Mouse (Mus musculus) limb, embryonic 12.5 days (tissue): ENCODE results near the gene Rbms3. TPM values are rescaled to one million over a fixed set of nuclear protein-coding genes. Genes with fewer than 3 reads are reported as not detected.
A peak's percentile ranks its signal among the peaks of the same experiment; 100 is the strongest.

Experiments
- ATAC-seq: fragments of 200-750 bp; cut with Nextera tagmentation; 2 replicates; pipeline ENCODE4 v1.8.0; 2017; ENCODE audit warnings: low read depth, moderate TSS enrichment; ENCODE audit not compliant: insufficient number of reproducible peaks, insufficient read depth, low FRiP score, low TSS enrichment
- H3K27ac ChIP-seq: fragments of 300-500 bp; sonication (generic); 2 replicates; pipeline ENCODE4 v1.5.1; 2016; ENCODE audit warnings: mild to moderate bottlenecking, moderate library complexity
- H3K27me3 ChIP-seq: fragments of 300-500 bp; sonication (generic); 2 replicates; pipeline ENCODE4 v1.6.1; 2016; ENCODE audit warnings: mild to moderate bottlenecking, moderate library complexity
- H3K36me3 ChIP-seq: fragments of 300-500 bp; sonication (generic); 2 replicates; pipeline ENCODE4 v1.6.1; 2016; ENCODE audit warnings: mild to moderate bottlenecking, moderate library complexity
- H3K4me1 ChIP-seq: fragments of 300-500 bp; sonication (generic); replicated peaks from 2 replicates; pipeline ENCODE4 v1.6.1; 2016
- H3K4me2 ChIP-seq: fragments of 300-500 bp; sonication (generic); 2 replicates; pipeline ENCODE4 v1.6.1; 2016; ENCODE audit warnings: mild to moderate bottlenecking, moderate library complexity
- H3K4me3 ChIP-seq: fragments of 300-500 bp; sonication (generic); replicated peaks from 2 replicates; pipeline ENCODE4 v1.5.1; 2016; ENCODE audit warnings: mild to moderate bottlenecking
- H3K9ac ChIP-seq: fragments of 300-500 bp; sonication (generic); replicated peaks from 2 replicates; pipeline ENCODE4 v1.6.1; 2016; ENCODE audit warnings: mild to moderate bottlenecking, moderate library complexity
- H3K9me3 ChIP-seq: fragments of 300-500 bp; sonication (generic); 2 replicates; pipeline ENCODE4 v1.6.1; 2016; ENCODE audit warnings: mild to moderate bottlenecking, moderate library complexity
- WGBS: fragments of 180-500 bp; shearing (Covaris S2); methylation state at CpG from one replicate; pipeline ENCODE4 v1.1.7; 2016; 5-methylcytosine and 5-hydroxymethylcytosine counted together
- polyA plus RNA-seq: library from polyadenylated mRNA; unstranded; fragments of >200 nt; fragmentation: Nextera tagmentation; extraction: Ambion mirVana; gene quantifications from 2 replicates; pipeline ENCODE4 v1.2.1, GENCODE M21; 2016

Gene Rbms3
- polyA plus RNA-seq, 1 experiment from 2014 or later = 74.3 TPM

DNA sequence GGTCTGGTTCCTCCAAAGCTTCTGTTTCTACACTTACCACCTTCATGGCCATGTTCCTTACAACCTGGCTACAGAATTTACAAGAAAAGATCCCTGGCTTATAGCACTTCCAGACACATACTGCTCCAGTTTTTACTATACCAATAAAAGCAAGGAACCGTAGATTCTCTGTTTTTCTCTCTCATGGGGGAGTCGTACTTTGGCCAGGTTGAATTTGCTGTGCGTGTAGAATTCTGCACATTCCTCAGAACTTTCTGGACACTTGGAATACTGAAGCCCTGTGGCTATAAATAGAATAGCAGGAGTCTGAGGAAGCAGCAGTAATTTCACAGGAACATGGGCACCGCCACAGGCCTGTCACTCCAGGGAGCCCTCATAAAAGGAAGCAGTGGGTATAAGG is 766.1 kb downstream of the Rbms3 start:
- ATAC-seq = no peak; the same call in 1 of the 2 replicates
- Histone ChIP-seq H3K27ac (peak overlapping the region; percentile 74), H3K4me3 (no peak overlapping the region)

DNA sequence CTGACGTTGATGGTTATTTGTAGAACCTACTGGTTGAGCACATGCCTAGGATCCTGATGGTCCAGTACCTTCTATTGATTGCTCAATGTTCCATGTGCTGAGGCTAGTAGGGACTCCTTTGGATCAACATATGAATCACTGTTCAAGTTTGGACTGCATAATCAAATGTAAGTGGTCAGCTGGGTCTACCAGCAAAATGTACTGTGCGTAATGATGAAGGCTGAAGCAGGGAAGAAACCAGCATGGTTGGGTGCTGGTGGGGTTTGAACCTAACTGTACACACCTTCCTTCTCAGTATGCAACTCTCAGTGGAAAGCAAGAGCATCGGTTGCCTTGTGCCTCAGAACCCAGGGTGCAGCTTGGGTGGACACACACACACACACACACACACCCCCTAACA is 767.4 kb downstream of the Rbms3 start:
- Histone ChIP-seq H3K36me3 (no peaks in the 10 kb centered on the region), H3K9ac (no peak overlapping the region), H3K4me3 (no peak overlapping the region), H3K4me1 (peaks cover 23% of the 10 kb centered on the region), H3K27me3 (no peaks in the 10 kb centered on the region), H3K27ac (no peak overlapping the region), H3K9me3 (no peaks in the 10 kb centered on the region), H3K4me2 (no peak overlapping the region)
- no peak for ATAC-seq
- WGBS = 92% methylated on average over 3 of the region's 3 CpGs

More for the DNA sequence above, 766.1 kb downstream of the Rbms3 start:
- no peaks in the 10 kb centered on the region for H3K36me3 ChIP-seq
- 22% methylated on average over 4 of the region's 4 CpGs for WGBS
- H3K4me2 ChIP-seq = no peak overlapping the region
- no peaks in the 10 kb centered on the region for H3K9me3 ChIP-seq
- H3K4me1 ChIP-seq = peaks cover 26% of the 10 kb centered on the region
- no peak overlapping the region for H3K9ac ChIP-seq
- H3K27me3 ChIP-seq = no peaks in the 10 kb centered on the region

DNA sequence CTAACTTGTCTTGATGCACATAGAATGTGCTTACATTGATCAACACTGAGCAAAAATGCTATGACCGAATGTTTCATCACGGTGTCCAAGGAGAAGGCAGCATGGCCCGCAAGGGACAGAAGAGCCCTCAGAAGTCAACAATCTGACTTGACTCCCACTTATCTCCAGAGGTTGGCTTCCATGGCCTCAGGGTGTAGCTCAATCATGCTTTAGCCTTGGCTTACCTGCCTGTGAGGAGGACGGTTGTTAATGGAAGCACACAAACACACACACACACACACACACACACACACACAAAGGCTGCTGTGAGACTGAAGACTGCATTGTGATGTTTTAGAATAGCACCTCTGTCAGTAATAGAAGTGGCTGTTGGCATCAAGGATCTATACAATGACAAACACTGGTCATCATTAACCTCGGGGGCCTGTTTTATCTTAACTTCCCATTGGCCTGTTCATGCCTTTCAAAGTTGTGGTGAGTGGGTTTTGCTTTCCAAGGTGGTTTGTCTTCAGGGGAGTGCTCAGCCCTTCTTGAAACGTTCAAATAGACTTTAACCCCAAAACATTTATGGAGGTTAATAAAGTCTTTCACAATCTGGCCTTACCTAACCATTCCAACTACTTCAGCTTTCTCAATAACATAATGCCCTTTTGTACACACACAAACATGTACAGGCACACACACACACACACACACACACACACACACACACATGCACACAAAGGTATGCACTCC is 771.7 kb downstream of the Rbms3 start:
- H3K27ac ChIP-seq = no peak overlapping the region
- H3K27me3 ChIP-seq = no peaks in the 10 kb centered on the region
- no peak for ATAC-seq
- H3K4me1 ChIP-seq = peaks cover 15% of the 10 kb centered on the region
- 82% methylated on average over 6 of the region's 6 CpGs for WGBS
- H3K4me3 ChIP-seq = no peak overlapping the region
- H3K4me2 ChIP-seq = no peak overlapping the region
- H3K9ac ChIP-seq = no peak overlapping the region
- no peaks in the 10 kb centered on the region for H3K36me3 ChIP-seq
- H3K9me3 ChIP-seq = no peaks in the 10 kb centered on the region

- Histone ChIP-seq H3K27ac (no peak overlapping the region), H3K4me2 (no peak overlapping the region), H3K36me3 (no peaks in the 10 kb centered on the region), H3K9ac (no peak overlapping the region), H3K27me3 (no peaks in the 10 kb centered on the region), H3K9me3 (no peaks in the 10 kb centered on the region), H3K4me1 (peaks cover 7% of the 10 kb centered on the region), H3K4me3 (no peak overlapping the region)
- WGBS = 59% methylated on average over 3 of the region's 3 CpGs
- no peak for ATAC-seq
Observed at GRCm38 (mm10) chr9:116857151-116857550, 772.6 kb downstream of the Rbms3 start.

GRCm38 (mm10) chr9:116855744-116856143 is 774.0 kb downstream of the Rbms3 start:
- Histone ChIP-seq H3K36me3 (no peaks in the 10 kb centered on the region), H3K4me2 (no peak overlapping the region), H3K9ac (no peak overlapping the region), H3K27ac (no peak overlapping the region), H3K9me3 (no peaks in the 10 kb centered on the region), H3K27me3 (no peaks in the 10 kb centered on the region), H3K4me3 (no peak overlapping the region), H3K4me1 (peaks cover 7% of the 10 kb centered on the region)
- 54% methylated on average over 3 of the region's 3 CpGs for WGBS
- ATAC-seq = no peak

DNA sequence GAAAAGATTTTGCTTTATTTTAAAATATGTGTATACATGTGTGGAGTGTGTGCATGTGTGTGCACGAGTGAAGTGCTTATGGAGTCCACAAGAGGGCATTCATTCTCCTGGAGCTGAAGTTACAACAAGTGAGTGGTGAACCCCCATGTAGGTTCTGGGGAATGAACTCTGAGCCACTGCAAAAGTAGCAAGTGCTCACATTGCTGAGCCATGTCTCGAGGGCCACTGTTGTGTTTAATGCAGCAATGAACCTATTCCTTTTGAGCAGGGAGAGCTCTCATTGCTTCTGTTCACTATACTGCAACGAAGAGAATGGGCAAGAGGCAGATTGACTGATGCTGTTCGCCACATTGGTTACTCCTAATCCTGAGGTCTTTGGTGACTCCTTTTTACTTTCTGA is 780.8 kb downstream of the Rbms3 start:
- Histone ChIP-seq H3K27me3 (no peaks in the 10 kb centered on the region), H3K4me3 (no peak overlapping the region), H3K27ac (no peak overlapping the region), H3K9me3 (no peaks in the 10 kb centered on the region), H3K4me2 (no peak overlapping the region), H3K36me3 (no peaks in the 10 kb centered on the region), H3K4me1 (peaks cover 14% of the 10 kb centered on the region), H3K9ac (no peak overlapping the region)
- no peak for ATAC-seq
- WGBS = 92% methylated on average over 4 of the region's 4 CpGs

- no peak overlapping the region for H3K4me2 ChIP-seq
- peaks cover 14% of the 10 kb centered on the region for H3K4me1 ChIP-seq
- no peak overlapping the region for H3K4me3 ChIP-seq
- no peak overlapping the region for H3K27ac ChIP-seq
- 67% methylated on average over 10 of the region's 10 CpGs for WGBS
- H3K9me3 ChIP-seq = no peaks in the 10 kb centered on the region
- no peak overlapping the region for H3K9ac ChIP-seq
- ATAC-seq = no peak
- peaks cover 3% of the 10 kb centered on the region; the same call in 1 of the 2 replicates for H3K36me3 ChIP-seq
- no peaks in the 10 kb centered on the region for H3K27me3 ChIP-seq
Observed at GRCm38 (mm10) chr9:116848166-116848565, 781.5 kb downstream of the Rbms3 start.

DNA sequence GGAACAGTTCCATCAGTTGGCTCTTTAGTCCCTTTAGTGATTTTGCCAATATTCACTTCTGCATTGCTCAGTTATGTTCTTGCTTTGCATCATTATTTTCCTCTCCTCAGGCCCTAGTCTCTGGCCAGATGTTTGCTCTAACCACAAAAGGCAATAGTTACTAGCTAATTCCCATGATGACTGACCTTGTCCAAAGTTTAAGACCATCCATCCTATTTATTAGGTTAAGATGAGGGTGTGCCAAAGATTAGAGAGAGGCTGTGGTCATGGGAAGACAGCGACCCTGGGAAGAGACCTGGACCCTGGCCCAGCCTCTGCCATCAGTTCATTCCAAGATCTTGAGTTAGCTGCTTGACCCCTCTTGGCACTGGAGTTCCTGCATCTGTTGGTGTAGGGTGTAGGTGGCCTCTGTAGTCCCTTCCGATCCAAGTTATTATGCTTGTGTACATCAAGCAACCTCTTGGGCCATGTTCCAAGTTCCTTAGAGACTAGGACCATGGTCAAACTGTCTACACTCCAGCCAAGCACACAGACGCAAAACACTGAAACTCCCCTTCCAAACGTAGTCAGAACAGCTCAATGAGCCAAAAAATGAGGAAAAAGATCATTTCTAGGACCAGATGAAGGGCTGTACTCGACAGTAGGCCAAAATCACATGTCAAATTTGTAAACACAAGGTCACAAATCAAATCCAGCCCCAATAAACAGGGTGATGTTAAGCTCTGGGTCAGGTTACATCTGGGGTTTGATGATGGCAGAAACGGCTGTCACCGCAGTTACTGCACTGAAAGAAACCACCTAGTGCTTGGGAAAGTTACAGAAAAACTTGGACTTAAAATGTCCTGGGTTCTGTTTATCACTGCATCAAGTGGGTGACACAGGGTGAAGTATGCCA is 782.2 kb downstream of the Rbms3 start:
- Histone ChIP-seq H3K9me3 (no peaks in the 10 kb centered on the region), H3K9ac (no peak overlapping the region), H3K36me3 (peaks cover 3% of the 10 kb centered on the region; the same call in 1 of the 2 replicates), H3K4me2 (no peak overlapping the region), H3K4me1 (peaks cover 14% of the 10 kb centered on the region), H3K27me3 (no peaks in the 10 kb centered on the region), H3K27ac (no peak overlapping the region), H3K4me3 (no peak overlapping the region)
- ATAC-seq = no peak
- WGBS = 47% methylated on average over 7 of the region's 7 CpGs

DNA sequence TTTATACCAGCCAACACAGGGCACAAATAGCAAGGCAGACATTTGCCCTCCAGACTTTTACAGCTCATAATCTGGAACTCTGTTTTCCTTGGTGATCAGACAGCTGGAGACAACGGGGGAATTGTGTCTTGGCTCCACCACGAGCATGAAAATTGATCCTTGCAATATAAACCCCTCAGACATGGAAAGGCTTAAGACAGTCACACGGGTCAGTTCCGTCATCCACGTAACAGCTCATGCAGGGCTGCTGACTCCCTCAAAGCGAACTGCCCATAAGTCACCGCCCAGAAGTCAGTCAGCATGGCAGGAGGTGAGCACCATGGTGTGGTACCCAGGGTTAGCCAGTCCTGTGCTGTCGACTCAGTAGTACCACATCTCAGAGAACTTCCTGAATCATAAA is 794.8 kb downstream of the Rbms3 start:
- Histone ChIP-seq H3K4me3 (no peak overlapping the region), H3K36me3 (no peaks in the 10 kb centered on the region), H3K9ac (no peak overlapping the region), H3K4me2 (no peak overlapping the region), H3K27me3 (no peaks in the 10 kb centered on the region), H3K27ac (peak overlapping the region; percentile 57), H3K9me3 (no peaks in the 10 kb centered on the region), H3K4me1 (peaks cover 26% of the 10 kb centered on the region)
- 22% methylated on average over 8 of the region's 8 CpGs for WGBS
- ATAC-seq = peak; percentile 47; the same call in 1 of the 2 replicates

DNA sequence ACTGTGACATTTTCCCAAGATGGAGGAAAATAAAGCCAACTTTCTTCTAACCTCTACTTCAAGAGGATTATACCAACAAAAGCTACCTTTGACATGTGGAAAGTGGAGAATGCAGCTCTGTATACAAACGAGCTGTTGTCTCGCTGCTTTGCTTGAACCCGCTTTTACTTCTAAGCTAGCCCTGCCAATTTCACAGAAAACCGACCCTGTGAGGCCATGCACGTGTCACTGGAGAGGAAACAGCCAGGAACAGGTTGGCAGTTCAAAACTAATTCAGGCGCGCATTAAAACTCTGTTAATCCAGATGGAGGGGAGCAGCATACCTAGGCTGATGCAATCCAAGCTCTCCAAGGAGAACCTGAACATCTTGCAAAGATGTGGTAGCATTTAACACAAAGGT is 796.0 kb downstream of the Rbms3 start:
- no peaks in the 10 kb centered on the region for H3K27me3 ChIP-seq
- ATAC-seq = no peak
- H3K4me2 ChIP-seq = no peak overlapping the region
- peaks cover 26% of the 10 kb centered on the region for H3K4me1 ChIP-seq
- H3K9me3 ChIP-seq = no peaks in the 10 kb centered on the region
- peak overlapping the region; percentile 35; the same call in 1 of the 2 replicates for H3K27ac ChIP-seq
- H3K4me3 ChIP-seq = no peak overlapping the region
- WGBS = 65% methylated on average over 7 of the region's 7 CpGs
- H3K36me3 ChIP-seq = no peaks in the 10 kb centered on the region
- no peak overlapping the region for H3K9ac ChIP-seq

GRCm38 (mm10) chr9:116832822-116833221 is 796.9 kb downstream of the Rbms3 start:
- H3K9me3 ChIP-seq = no peaks in the 10 kb centered on the region
- H3K4me1 ChIP-seq = peaks cover 26% of the 10 kb centered on the region
- 77% methylated on average over 1 of the region's 1 CpGs for WGBS
- no peak overlapping the region for H3K27ac ChIP-seq
- H3K4me2 ChIP-seq = no peak overlapping the region
- no peak overlapping the region for H3K9ac ChIP-seq
- ATAC-seq = no peak
- no peaks in the 10 kb centered on the region for H3K27me3 ChIP-seq
- H3K36me3 ChIP-seq = no peaks in the 10 kb centered on the region
- H3K4me3 ChIP-seq = no peak overlapping the region
